Mouse (Mus musculus) forebrain, embryonic 11.5 days (tissue): ENCODE results near the gene Cdx4. TPM values are rescaled to one million over a fixed set of nuclear protein-coding genes. Genes with fewer than 3 reads are reported as not detected.

Source experiments
- ATAC-seq: fragments of 200-750 bp; cut with Nextera tagmentation; replicated peaks from 2 replicates; pipeline ENCODE4 v1.8.0; 2017; ENCODE audit warnings: moderate TSS enrichment; ENCODE audit not compliant: low FRiP score
- DNase-seq: peaks from one replicate; pipeline ENCODE4 v3.0.0-alpha.2; 2017; ENCODE audit warnings: low spot score
- H3K27ac ChIP-seq: fragments of 300-500 bp; sonication (generic); 2 replicates; pipeline ENCODE4 v1.5.1; 2014; ENCODE audit warnings: low read depth, low read length
- H3K27me3 ChIP-seq: fragments of 300-500 bp; sonication (generic); 2 replicates; pipeline ENCODE4 v1.6.1; 2014; ENCODE audit warnings: mild to moderate bottlenecking, low read length, mixed read lengths; ENCODE audit not compliant: control insufficient read depth, insufficient read depth
- H3K36me3 ChIP-seq: fragments of 300-500 bp; sonication (generic); 2 replicates; pipeline ENCODE4 v1.6.1; 2014; ENCODE audit warnings: mild to moderate bottlenecking, low read length, moderate library complexity, mixed read lengths; ENCODE audit not compliant: control insufficient read depth, insufficient read depth
- H3K4me1 ChIP-seq: fragments of 300-500 bp; sonication (generic); replicated peaks from 2 replicates; pipeline ENCODE4 v1.6.1; 2014; ENCODE audit warnings: low read length, mixed read lengths; ENCODE audit not compliant: control insufficient read depth, insufficient read depth
- H3K4me2 ChIP-seq: fragments of 300-500 bp; sonication (generic); 2 replicates; pipeline ENCODE4 v1.6.1; 2014; ENCODE audit warnings: low read depth, mild to moderate bottlenecking, low read length, moderate library complexity, mixed read lengths; ENCODE audit not compliant: severe bottlenecking
- H3K4me3 ChIP-seq: fragments of 300-500 bp; sonication (generic); 2 replicates; pipeline ENCODE4 v1.5.1; 2014; ENCODE audit warnings: low read depth, low read length
- H3K9ac ChIP-seq: fragments of 300-500 bp; sonication (generic); 2 replicates; pipeline ENCODE4 v1.6.1; 2014; ENCODE audit warnings: low read length
- H3K9me3 ChIP-seq: fragments of 300-500 bp; sonication (generic); 2 replicates; pipeline ENCODE4 v1.6.1; 2016; ENCODE audit warnings: low read length, mixed read lengths; ENCODE audit not compliant: control insufficient read depth
- WGBS: fragments of 180-500 bp; shearing (Covaris S2); extraction: QIAGEN DNeasy Blood & Tissue Kit; methylation state at CpG from one replicate; pipeline ENCODE4 v1.1.7; 2014; 5-methylcytosine and 5-hydroxymethylcytosine counted together
- polyA plus RNA-seq: library from polyadenylated mRNA; unstranded; fragments of >200 nt; fragmentation: Nextera tagmentation; extraction: Ambion mirVana; gene quantifications from 2 replicates; pipeline ENCODE4 v1.2.1, GENCODE M21; 2014

Gene Cdx4
- polyA plus RNA-seq, 1 experiment from 2014 or later: not detected

GRCm38 (mm10) chrX:103366201-103366600 is 45.0 kb downstream of the Cdx4 start:
- Histone ChIP-seq H3K9ac (no peak overlapping the region), H3K27me3 (peaks cover 3% of the 10 kb centered on the region; the same call in 1 of the 2 replicates), H3K27ac (no peak overlapping the region), H3K36me3 (no peaks in the 10 kb centered on the region), H3K4me3 (no peak overlapping the region), H3K4me1 (no peaks in the 10 kb centered on the region), H3K4me2 (no peak overlapping the region), H3K9me3 (no peaks in the 10 kb centered on the region)
- ATAC-seq (no peak), DNase-seq (no peak)
- 56% methylated on average over 5 of the region's 5 CpGs for WGBS

- DNase-seq: no peak
- H3K27me3 ChIP-seq: no peaks in the 10 kb centered on the region; the same call in 1 of the 2 replicates
- no peaks in the 10 kb centered on the region for H3K4me1 ChIP-seq
- ATAC-seq: no peak
- H3K9ac ChIP-seq: no peak overlapping the region
- H3K27ac ChIP-seq: no peak overlapping the region
- 73% methylated on average over 3 of the region's 3 CpGs for WGBS
- H3K9me3 ChIP-seq: no peaks in the 10 kb centered on the region
- H3K4me2 ChIP-seq: no peak overlapping the region
- H3K36me3 ChIP-seq: no peaks in the 10 kb centered on the region
- no peak overlapping the region for H3K4me3 ChIP-seq
These were observed 47.5 kb downstream of the Cdx4 start for GRCm38 (mm10) chrX:103368650-103369049.

- Histone ChIP-seq H3K9me3 (no peaks in the 10 kb centered on the region), H3K36me3 (no peaks in the 10 kb centered on the region), H3K4me1 (no peaks in the 10 kb centered on the region), H3K27ac (no peak overlapping the region), H3K9ac (no peak overlapping the region), H3K4me3 (no peak overlapping the region), H3K27me3 (no peaks in the 10 kb centered on the region; the same call in 1 of the 2 replicates), H3K4me2 (no peak overlapping the region)
- 79% methylated on average over 2 of the region's 2 CpGs for WGBS
- ATAC-seq (no peak), DNase-seq (no peak)
These were observed 50.0 kb downstream of the Cdx4 start for GRCm38 (mm10) chrX:103371221-103371620.

- WGBS: 33% methylated on average over 2 of the region's 2 CpGs
- Histone ChIP-seq H3K4me1 (no peaks in the 10 kb centered on the region), H3K9ac (no peak overlapping the region), H3K9me3 (no peaks in the 10 kb centered on the region), H3K36me3 (no peaks in the 10 kb centered on the region), H3K4me3 (no peak overlapping the region), H3K27me3 (no peaks in the 10 kb centered on the region; the same call in 1 of the 2 replicates), H3K4me2 (no peak overlapping the region), H3K27ac (no peak overlapping the region)
- ATAC-seq (no peak), DNase-seq (no peak)
These were observed 50.4 kb downstream of the Cdx4 start for GRCm38 (mm10) chrX:103371627-103372026.

GRCm38 (mm10) chrX:103374250-103374649 is 53.1 kb downstream of the Cdx4 start:
- Histone ChIP-seq H3K4me2 (no peak overlapping the region), H3K4me3 (no peak overlapping the region), H3K27me3 (peaks cover 2% of the 10 kb centered on the region; the same call in 1 of the 2 replicates), H3K36me3 (no peaks in the 10 kb centered on the region), H3K4me1 (no peaks in the 10 kb centered on the region), H3K9me3 (no peaks in the 10 kb centered on the region), H3K27ac (no peak overlapping the region), H3K9ac (no peak overlapping the region)
- DNase-seq (peak; percentile 46), ATAC-seq (no peak)
- 66% methylated on average over 5 of the region's 5 CpGs for WGBS

Other genes starting within 250 kb of the Cdx4 start
- 12.2 and 13.6 TPM in 2 replicates for gene Nap1l2, start 134.8 kb upstream of the Cdx4 start, polyA plus RNA-seq
- gene Chic1, start 35.1 kb downstream of the Cdx4 start, polyA plus RNA-seq: 6.1 and 7.4 TPM in 2 replicates
- 0.35 and 0.40 TPM in 2 replicates for gene Tsx, start 93.1 kb downstream of the Cdx4 start, polyA plus RNA-seq
- gene Gm26992, start 100.6 kb downstream of the Cdx4 start, polyA plus RNA-seq: not detected in 2 replicates